16 mouse cellular contexts compared by ENCODE assay signal in genomic region chr4:149348963-149349362, GRCm38 (mm10). TPM values are rescaled to one million over a fixed set of nuclear protein-coding genes. Genes with fewer than 3 reads are reported as not detected.
DNase-seq lines count a peak whose midpoint lies in the region; ATAC-seq and TF ChIP-seq lines count a peak whose summit lies in the region.
"Had no signal": no experiment of that assay in that cellular context is flagged by ENCODE, and none has a peak within 500 bp of the region (broad histone marks: within the 10 kb centered on the region; RNA-seq: fewer than 3 reads in every experiment).

No protein-coding gene starts in this region.

- 69% methylated on average over 5 of the region's 5 CpGs for WGBS in cerebellum, adult 2 months
- WGBS in intestine, postnatal 0 days: 77% methylated on average over 5 of the region's 5 CpGs
- WGBS in intestine, embryonic 16.5 days: 83% methylated on average over 5 of the region's 5 CpGs
- WGBS in lung, postnatal 0 days: 83% methylated on average over 5 of the region's 5 CpGs

- H3K4me3 ChIP-seq in cerebellum, adult 2 months (replicated peaks; ENCODE audit: insufficient read depth, low read depth, low read length): no peak overlapping the region
- H3K4me3 ChIP-seq in intestine, postnatal 0 days (ENCODE audit: low read depth, low read length): no peak overlapping the region
- H3K4me3 ChIP-seq in intestine, embryonic 16.5 days (ENCODE audit: low read length): no peak overlapping the region
- no peak overlapping the region for H3K4me3 ChIP-seq in lung, postnatal 0 days (ENCODE audit: low read depth, low read length)
- H3K4me3 ChIP-seq in embryonic fibroblast, embryonic 13.5 days (ENCODE audit: insufficient read depth, low read length): no peak overlapping the region
- H3K4me3 ChIP-seq: forebrain, embryonic 10.5 days; heart, embryonic 13.5 days; kidney, embryonic 15.5 days; midbrain, embryonic 12.5 days had no signal

- TF ChIP-seq POLR2A in cerebellum, adult 2 months (IDR thresholded peaks at IDR 0.05; ENCODE audit: borderline replicate concordance, insufficient read depth, low read length): no peak
- no peak for TF ChIP-seq POLR2A in embryonic fibroblast, embryonic 13.5 days (IDR thresholded peaks at IDR 0.05; ENCODE audit: low read depth, low read length)

- TF ChIP-seq CTCF in cerebellum, adult 2 months (IDR thresholded peaks at IDR 0.05; ENCODE audit: borderline replicate concordance, insufficient read depth, low read depth, low read length): peak; percentile 49; the same call in 1 of the 2 replicates
- peak; percentile 57 for TF ChIP-seq CTCF in intestine, postnatal 0 days (IDR thresholded peaks at IDR 0.05; ENCODE audit: low read depth)
- TF ChIP-seq CTCF in lung, postnatal 0 days (IDR thresholded peaks at IDR 0.05): peak; percentile 42
- peak; percentile 6; the same call in 1 of the 2 replicates for TF ChIP-seq CTCF in embryonic fibroblast, embryonic 13.5 days (IDR thresholded peaks at IDR 0.05; ENCODE audit: borderline replicate concordance, insufficient read depth, low read length)

- H3K9me3 ChIP-seq in intestine, postnatal 0 days (ENCODE audit: control insufficient read depth): no peaks in the 10 kb centered on the region
- H3K9me3 ChIP-seq in intestine, embryonic 16.5 days (ENCODE audit: control insufficient read depth, low read length): no peaks in the 10 kb centered on the region
- H3K9me3 ChIP-seq in lung, postnatal 0 days (ENCODE audit: low read length): no peaks in the 10 kb centered on the region
- H3K9me3 ChIP-seq: forebrain, embryonic 10.5 days; heart, embryonic 13.5 days; kidney, embryonic 15.5 days; midbrain, embryonic 12.5 days had no signal

- no peak overlapping the region for H3K9ac ChIP-seq in intestine, postnatal 0 days (ENCODE audit: low read depth, low read length)
- no peak overlapping the region for H3K9ac ChIP-seq in intestine, embryonic 16.5 days (ENCODE audit: low read depth, low read length)
- no peak overlapping the region for H3K9ac ChIP-seq in lung, postnatal 0 days (replicated peaks; ENCODE audit: low read depth)
- H3K9ac ChIP-seq: heart, embryonic 13.5 days; kidney, embryonic 15.5 days; midbrain, embryonic 12.5 days had no signal

- ATAC-seq in cerebellum, adult (ENCODE audit: insufficient number of reproducible peaks, low FRiP score, low TSS enrichment): no peak
- no peak for ATAC-seq in intestine, postnatal 0 days
- no peak for ATAC-seq in intestine, embryonic 16.5 days
- ATAC-seq in lung, postnatal 0 days: no peak

- intact Hi-C loops in left cerebral cortex, postnatal 4 days (cut with DNase I): no loop called here

- no peak for DNase-seq in cerebellum, adult 2 months
- DNase-seq in lung, postnatal 0 days (ENCODE audit: low spot score): no peak
- DNase-seq in lung, postnatal 4 days: no peak
- no peak for DNase-seq in left cerebral cortex, postnatal 4 days
- DNase-seq: adrenal gland, adult 2 months; cerebellum, adult 18-20 months; thymus, adult 18-20 months had no signal

- peaks cover 96% of the 10 kb centered on the region for H3K36me3 ChIP-seq in intestine, postnatal 0 days (ENCODE audit: control insufficient read depth, insufficient read depth)
- H3K36me3 ChIP-seq in intestine, embryonic 16.5 days (ENCODE audit: control insufficient read depth, insufficient read depth, low read length): peaks cover 19% of the 10 kb centered on the region; the same call in 1 of the 2 replicates
- peaks cover 45% of the 10 kb centered on the region for H3K36me3 ChIP-seq in lung, postnatal 0 days (ENCODE audit: insufficient read depth, low read length)

- H3K4me1 ChIP-seq in cerebellum, adult 2 months (ENCODE audit: control insufficient read depth, insufficient read depth, low read length): peaks cover 5% of the 10 kb centered on the region
- no peaks in the 10 kb centered on the region for H3K4me1 ChIP-seq in intestine, postnatal 0 days (replicated peaks; ENCODE audit: control insufficient read depth, insufficient read depth, low read length)
- no peaks in the 10 kb centered on the region for H3K4me1 ChIP-seq in intestine, embryonic 16.5 days (ENCODE audit: control insufficient read depth, insufficient read depth, low read length)
- H3K4me1 ChIP-seq in lung, postnatal 0 days (ENCODE audit: insufficient read depth, low read depth, low read length): no peaks in the 10 kb centered on the region
- no peaks in the 10 kb centered on the region for H3K4me1 ChIP-seq in embryonic fibroblast, embryonic 13.5 days (ENCODE audit: control insufficient read depth, insufficient read depth, low read length)
- H3K4me1 ChIP-seq: forebrain, embryonic 10.5 days; midbrain, embryonic 12.5 days had no signal

- H3K4me2 ChIP-seq in intestine, postnatal 0 days (replicated peaks; ENCODE audit: low read depth): no peak overlapping the region
- H3K4me2 ChIP-seq in intestine, embryonic 16.5 days (ENCODE audit: low read depth, low read length): no peak overlapping the region
- no peak overlapping the region for H3K4me2 ChIP-seq in lung, postnatal 0 days (replicated peaks; ENCODE audit: low read depth, low read length)
- H3K4me2 ChIP-seq: heart, embryonic 13.5 days; kidney, embryonic 15.5 days; midbrain, embryonic 12.5 days had no signal

- TF ChIP-seq EP300 in lung, postnatal 0 days (IDR thresholded peaks at IDR 0.05): no peak

- no peaks in the 10 kb centered on the region for H3K27me3 ChIP-seq in cerebellum, adult 2 months (ENCODE audit: control insufficient read depth, insufficient read depth, low read length)
- H3K27me3 ChIP-seq in intestine, postnatal 0 days (replicated peaks; ENCODE audit: control insufficient read depth, insufficient read depth, low read length): no peaks in the 10 kb centered on the region
- no peaks in the 10 kb centered on the region for H3K27me3 ChIP-seq in intestine, embryonic 16.5 days (replicated peaks; ENCODE audit: control insufficient read depth, insufficient read depth, low read length)
- no peaks in the 10 kb centered on the region for H3K27me3 ChIP-seq in lung, postnatal 0 days (replicated peaks; ENCODE audit: insufficient read depth, low read length)
- H3K27me3 ChIP-seq: heart, embryonic 13.5 days; kidney, embryonic 15.5 days; midbrain, embryonic 12.5 days had no signal

- no peak overlapping the region for H3K27ac ChIP-seq in cerebellum, adult 2 months (ENCODE audit: insufficient read depth, low read length)
- H3K27ac ChIP-seq in intestine, postnatal 0 days (ENCODE audit: low read depth, low read length): no peak overlapping the region
- H3K27ac ChIP-seq in intestine, embryonic 16.5 days (ENCODE audit: low read length): no peak overlapping the region
- H3K27ac ChIP-seq in lung, postnatal 0 days (ENCODE audit: low read length): no peak overlapping the region
- H3K27ac ChIP-seq in embryonic fibroblast, embryonic 13.5 days (ENCODE audit: insufficient read depth, low read length): no peak overlapping the region
- H3K27ac ChIP-seq: forebrain, embryonic 10.5 days; heart, embryonic 13.5 days; kidney, embryonic 15.5 days; macrophage; midbrain, embryonic 12.5 days had no signal

RNA-seq across cellular contexts. Expression of gene Kif1b, which starts 41.5 kb away (rescaled TPM):
- polyA plus RNA-seq in cerebellum, adult 2 months (2012; rRNA removed): 254 and 264 TPM in 2 replicates
- polyA plus RNA-seq in intestine, postnatal 0 days (2015; fragmentation: Nextera tagmentation; extraction: Ambion mirVana): 15.2 and 18.1 TPM in 2 replicates
- 18.2 and 19.2 TPM in 2 replicates for polyA plus RNA-seq in intestine, embryonic 16.5 days (2015; fragmentation: Nextera tagmentation; extraction: Ambion mirVana)
- polyA plus RNA-seq in lung, postnatal 0 days (2015; fragmentation: Nextera tagmentation; extraction: Ambion mirVana): 35.6 and 36.7 TPM in 2 replicates
- polyA plus RNA-seq in embryonic fibroblast, embryonic 13.5 days (2011; ENCODE audit: insufficient read length, low read depth, missing spikeins): 79.8 and 84.1 TPM in 2 replicates
- total RNA-seq in left cerebral cortex, postnatal 4 days (2021): 100 to 1,000 TPM; 420 to 423 TPM

Comparison
In these comparisons a context has a peak if more than half of its experiments do, and no peak if none do; other contexts are left out.
1. CTCF ChIP-seq: peak in every context shown above with its lines; median percentile 57 in intestine, postnatal 0 days; 49 in cerebellum, adult 2 months; 42 in lung, postnatal 0 days; 6 in embryonic fibroblast, embryonic 13.5 days.